Mouse (Mus musculus) embryonic facial prominence, embryonic 15.5 days (tissue): ENCODE measurements at regions not wholly inside any gene's neighbourhood (a gene's known extent, or its start where the extent isn't known, plus 50 kb on each side); places are given as distances from the start of the nearest gene placed in this dataset.

Experiments
- ATAC-seq: fragments of 200-750 bp; cut with Nextera tagmentation; 2 replicates; pipeline ENCODE4 v1.8.0; 2017; ENCODE audit warnings: low read depth, moderate TSS enrichment; ENCODE audit not compliant: insufficient number of reproducible peaks, low FRiP score, low TSS enrichment
- H3K27ac ChIP-seq: fragments of 300-500 bp; sonication (generic); replicated peaks from 2 replicates; pipeline ENCODE4 v1.5.1; 2015; ENCODE audit warnings: mild to moderate bottlenecking, inconsistent platforms
- H3K27me3 ChIP-seq: fragments of 300-500 bp; sonication (generic); 2 replicates; pipeline ENCODE4 v1.6.1; 2015; ENCODE audit warnings: inconsistent platforms
- H3K36me3 ChIP-seq: fragments of 300-500 bp; sonication (generic); 2 replicates; pipeline ENCODE4 v1.6.1; 2015; ENCODE audit warnings: mild to moderate bottlenecking, inconsistent platforms
- H3K4me1 ChIP-seq: fragments of 300-500 bp; sonication (generic); 2 replicates; pipeline ENCODE4 v1.6.1; 2015; ENCODE audit warnings: inconsistent platforms
- H3K4me2 ChIP-seq: fragments of 300-500 bp; sonication (generic); replicated peaks from 2 replicates; pipeline ENCODE4 v1.6.1; 2015; ENCODE audit warnings: mild to moderate bottlenecking, inconsistent platforms
- H3K4me3 ChIP-seq: fragments of 300-500 bp; sonication (generic); replicated peaks from 2 replicates; pipeline ENCODE4 v1.5.1; 2015; ENCODE audit warnings: mild to moderate bottlenecking, inconsistent platforms
- H3K9ac ChIP-seq: fragments of 300-500 bp; sonication (generic); 2 replicates; pipeline ENCODE4 v1.6.1; 2015; ENCODE audit warnings: inconsistent platforms
- H3K9me3 ChIP-seq: fragments of 300-500 bp; sonication (generic); replicated peaks from 2 replicates; pipeline ENCODE4 v1.6.1; 2016; ENCODE audit warnings: inconsistent platforms
- WGBS: fragments of 180-500 bp; shearing (Covaris S2); methylation state at CpG from one replicate; pipeline ENCODE4 v1.1.7; 2015; 5-methylcytosine and 5-hydroxymethylcytosine counted together

- H3K27ac ChIP-seq: no peak overlapping the region
Observed at GRCm38 (mm10) chr16:12516834-12517685, 533.1 kb downstream of the Shisa9 start.

GRCm38 (mm10) chr16:12518264-12518663 is 534.4 kb downstream of the Shisa9 start:
- no peaks in the 10 kb centered on the region for H3K4me1 ChIP-seq
- H3K27ac ChIP-seq: no peak overlapping the region
- WGBS: 79% methylated on average over 7 of the region's 7 CpGs
- no peaks in the 10 kb centered on the region for H3K9me3 ChIP-seq
- H3K27me3 ChIP-seq: no peaks in the 10 kb centered on the region
- no peak overlapping the region for H3K9ac ChIP-seq
- no peaks in the 10 kb centered on the region for H3K36me3 ChIP-seq
- H3K4me2 ChIP-seq: no peak overlapping the region
- H3K4me3 ChIP-seq: no peak overlapping the region
- no peak for ATAC-seq

More at GRCm38 (mm10) chr16:12516834-12517685, 533.1 kb downstream of the Shisa9 start:
- ATAC-seq: no peak
- H3K36me3 ChIP-seq: no peaks in the 10 kb centered on the region
- no peaks in the 10 kb centered on the region for H3K27me3 ChIP-seq
- no peak overlapping the region for H3K4me3 ChIP-seq
- H3K9me3 ChIP-seq: no peaks in the 10 kb centered on the region
- no peak overlapping the region for H3K9ac ChIP-seq
- H3K4me2 ChIP-seq: no peak overlapping the region
- WGBS: 44% methylated on average over 8 of the region's 8 CpGs
- H3K4me1 ChIP-seq: no peaks in the 10 kb centered on the region

- H3K4me2 ChIP-seq: no peak overlapping the region
- no peaks in the 10 kb centered on the region for H3K27me3 ChIP-seq
- WGBS: 60% methylated on average over 3 of the region's 3 CpGs
- no peak overlapping the region for H3K27ac ChIP-seq
- H3K9me3 ChIP-seq: no peaks in the 10 kb centered on the region
- no peaks in the 10 kb centered on the region for H3K36me3 ChIP-seq
- ATAC-seq: no peak
- no peak overlapping the region for H3K4me3 ChIP-seq
- no peaks in the 10 kb centered on the region for H3K4me1 ChIP-seq
- H3K9ac ChIP-seq: no peak overlapping the region
Observed at GRCm38 (mm10) chr16:12521711-12522476, 538.0 kb downstream of the Shisa9 start.

- Histone ChIP-seq H3K4me3 (no peak overlapping the region), H3K9ac (no peak overlapping the region), H3K4me1 (no peaks in the 10 kb centered on the region), H3K27me3 (no peaks in the 10 kb centered on the region), H3K27ac (no peak overlapping the region), H3K36me3 (no peaks in the 10 kb centered on the region), H3K4me2 (no peak overlapping the region), H3K9me3 (no peaks in the 10 kb centered on the region)
- no peak for ATAC-seq
Observed at GRCm38 (mm10) chr16:12548462-12548861, 561.0 kb upstream of the Ercc4 start.

- no peak overlapping the region for H3K4me2 ChIP-seq
- H3K9ac ChIP-seq: no peak overlapping the region
- H3K9me3 ChIP-seq: no peaks in the 10 kb centered on the region
- no peaks in the 10 kb centered on the region for H3K4me1 ChIP-seq
- H3K4me3 ChIP-seq: no peak overlapping the region
- H3K27ac ChIP-seq: no peak overlapping the region
- H3K27me3 ChIP-seq: no peaks in the 10 kb centered on the region
- no peaks in the 10 kb centered on the region for H3K36me3 ChIP-seq
- ATAC-seq: no peak
Observed at GRCm38 (mm10) chr16:12588889-12589288, 520.6 kb upstream of the Ercc4 start.

DNA sequence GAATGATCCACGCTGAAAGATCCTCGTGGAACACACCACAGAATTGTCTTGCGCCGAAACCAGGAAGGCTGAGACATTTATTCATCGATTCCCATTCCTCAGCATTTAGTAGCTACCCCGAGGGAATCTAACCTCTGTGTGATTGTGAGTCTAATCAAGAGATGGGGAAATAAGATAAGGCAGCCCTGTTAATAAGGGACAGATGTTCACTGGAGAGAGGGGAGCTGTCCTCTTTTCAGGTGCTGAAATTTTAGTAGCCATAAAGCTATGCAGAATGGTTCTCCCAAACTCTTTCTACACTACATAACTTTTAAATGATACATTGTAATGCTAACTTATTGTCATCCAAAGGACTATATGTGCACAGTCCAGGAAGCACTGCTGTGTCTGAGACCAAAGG is 501.2 kb upstream of the Ercc4 start:
- ATAC-seq: no peak
- Histone ChIP-seq H3K4me3 (no peak overlapping the region), H3K27ac (no peak overlapping the region), H3K4me2 (no peak overlapping the region), H3K4me1 (no peaks in the 10 kb centered on the region), H3K27me3 (no peaks in the 10 kb centered on the region), H3K9ac (no peak overlapping the region), H3K36me3 (no peaks in the 10 kb centered on the region), H3K9me3 (no peaks in the 10 kb centered on the region)
- WGBS: 24% methylated on average over 6 of the region's 6 CpGs

DNA sequence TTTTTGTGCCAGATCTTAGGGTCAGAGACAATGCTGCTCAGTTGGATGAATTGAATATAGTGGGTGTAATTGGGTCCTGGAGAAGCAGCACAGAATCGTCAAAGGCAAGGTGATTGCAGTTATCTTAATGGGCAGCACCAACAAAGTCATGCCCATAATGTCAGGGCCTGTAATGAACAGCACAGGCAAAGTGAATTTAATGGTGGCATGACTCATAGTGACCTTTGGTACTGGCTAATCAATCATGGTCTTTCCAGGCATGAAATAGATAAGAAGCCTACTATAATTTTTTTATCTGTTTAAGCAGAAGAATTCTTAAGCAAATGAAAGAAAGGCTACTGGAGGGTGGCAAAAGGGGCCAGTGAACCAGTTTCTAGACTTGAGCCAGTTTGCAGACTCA is 498.4 kb upstream of the Ercc4 start:
- 69% methylated on average over 1 of the region's 1 CpGs for WGBS
- Histone ChIP-seq H3K9me3 (no peaks in the 10 kb centered on the region), H3K9ac (no peak overlapping the region), H3K27ac (no peak overlapping the region), H3K4me3 (no peak overlapping the region), H3K4me2 (no peak overlapping the region), H3K36me3 (no peaks in the 10 kb centered on the region), H3K27me3 (no peaks in the 10 kb centered on the region), H3K4me1 (no peaks in the 10 kb centered on the region)
- ATAC-seq: no peak

DNA sequence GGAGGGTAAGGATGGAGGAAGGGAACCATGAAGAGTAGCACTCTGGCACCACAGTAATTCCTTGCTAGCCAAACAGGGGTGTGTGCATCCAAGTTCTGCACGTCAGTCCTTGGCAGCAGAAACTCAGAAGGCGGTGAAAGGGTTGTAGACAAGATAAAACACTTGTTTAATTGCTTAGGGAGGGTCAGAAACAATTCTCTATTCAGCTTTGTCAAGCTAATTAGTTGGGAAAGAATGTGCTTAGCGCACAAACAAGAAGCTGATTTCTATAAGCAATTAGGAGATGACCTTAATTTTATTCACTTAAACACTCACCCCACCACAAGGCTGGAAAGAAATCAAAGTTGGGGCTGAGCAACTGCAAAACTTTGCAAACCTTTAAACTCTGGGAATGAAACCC is 491.7 kb upstream of the Ercc4 start:
- 55% methylated on average over 3 of the region's 3 CpGs for WGBS
- Histone ChIP-seq H3K4me2 (no peak overlapping the region), H3K4me3 (no peak overlapping the region), H3K27ac (no peak overlapping the region), H3K27me3 (no peaks in the 10 kb centered on the region), H3K4me1 (no peaks in the 10 kb centered on the region), H3K36me3 (no peaks in the 10 kb centered on the region), H3K9me3 (no peaks in the 10 kb centered on the region), H3K9ac (no peak overlapping the region)
- no peak for ATAC-seq

DNA sequence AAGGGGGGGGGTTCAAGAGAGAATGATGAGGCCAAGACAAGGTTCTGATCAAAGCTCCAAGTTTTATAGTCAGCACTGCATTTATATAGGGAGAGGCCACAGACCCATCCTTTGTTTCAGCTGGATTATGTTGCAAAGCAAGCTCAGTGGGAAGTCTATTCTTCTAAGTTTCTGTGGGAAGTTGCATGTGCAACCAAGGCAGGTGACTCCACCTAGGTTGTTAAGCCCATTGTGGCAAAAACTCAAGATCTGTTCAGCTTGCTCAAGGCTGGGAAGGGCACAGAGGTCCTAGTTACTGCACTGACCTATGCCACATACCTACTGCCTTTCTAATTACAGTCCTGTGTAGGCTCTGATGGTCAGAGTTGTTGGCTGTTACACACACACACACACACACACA is 477.0 kb upstream of the Ercc4 start:
- Histone ChIP-seq H3K9ac (no peak overlapping the region), H3K9me3 (no peaks in the 10 kb centered on the region), H3K4me2 (no peak overlapping the region), H3K27me3 (no peaks in the 10 kb centered on the region), H3K36me3 (no peaks in the 10 kb centered on the region), H3K4me3 (no peak overlapping the region), H3K4me1 (no peaks in the 10 kb centered on the region), H3K27ac (no peak overlapping the region)
- no peak for ATAC-seq

GRCm38 (mm10) chr16:12638971-12639640 is 470.4 kb upstream of the Ercc4 start:
- no peak overlapping the region for H3K9ac ChIP-seq
- no peak for ATAC-seq
- WGBS: 75% methylated on average over 1 of the region's 1 CpGs
- H3K9me3 ChIP-seq: no peaks in the 10 kb centered on the region
- H3K4me1 ChIP-seq: no peaks in the 10 kb centered on the region
- H3K27ac ChIP-seq: no peak overlapping the region
- H3K4me3 ChIP-seq: no peak overlapping the region
- no peak overlapping the region for H3K4me2 ChIP-seq
- no peaks in the 10 kb centered on the region for H3K27me3 ChIP-seq
- no peaks in the 10 kb centered on the region for H3K36me3 ChIP-seq

GRCm38 (mm10) chr16:12643053-12643452 is 466.4 kb upstream of the Ercc4 start:
- Histone ChIP-seq H3K4me2 (no peak overlapping the region), H3K9ac (no peak overlapping the region), H3K36me3 (no peaks in the 10 kb centered on the region), H3K4me3 (no peak overlapping the region), H3K4me1 (no peaks in the 10 kb centered on the region), H3K9me3 (no peaks in the 10 kb centered on the region), H3K27ac (no peak overlapping the region), H3K27me3 (no peaks in the 10 kb centered on the region)
- ATAC-seq: no peak
